Mouse (Mus musculus): Measurements from ENCODE around the gene Vgll4. TPM values are rescaled to one million over a fixed set of nuclear protein-coding genes. Genes with fewer than 3 reads are reported as not detected.

Gene Vgll4
- polyA plus RNA-seq, 1 experiment from 2014 or later, result 111 TPM

- Histone ChIP-seq H3K27me3 (ENCODE audit: insufficient read depth, low read length) (no peaks in the 10 kb centered on the region), H3K4me2 (no peak overlapping the region), H3K4me3 (ENCODE audit: low read depth, low read length) (no peak overlapping the region), H3K4me1 (ENCODE audit: insufficient read depth) (peaks cover 53% of the 10 kb centered on the region), H3K36me3 (ENCODE audit: insufficient read depth) (peaks cover 30% of the 10 kb centered on the region), H3K27ac (ENCODE audit: low read depth) (0 out of 2 replicates have a peak overlapping the region, but pooled peaks have one; percentile 43), H3K9me3 (ENCODE audit: low read depth, low read length) (no peaks in the 10 kb centered on the region), H3K9ac (no peak overlapping the region)
- 36% methylated on average over 2 of the region's 2 CpGs for WGBS
- no peak for TF ChIP-seq CTCF (IDR thresholded peaks at IDR 0.05; ENCODE audit: low read depth)
- peak; percentile 59 for DNase-seq
- no peak for ATAC-seq (ENCODE audit: insufficient read depth)
These were observed 73.5 kb downstream of the Vgll4 start for GRCm38 (mm10) chr6:114896281-114896680.

- Histone ChIP-seq H3K4me2 (no peak overlapping the region), H3K4me1 (ENCODE audit: insufficient read depth) (peaks cover 50% of the 10 kb centered on the region), H3K36me3 (ENCODE audit: insufficient read depth) (peaks cover 35% of the 10 kb centered on the region), H3K9me3 (ENCODE audit: low read depth, low read length) (no peaks in the 10 kb centered on the region), H3K4me3 (ENCODE audit: low read depth, low read length) (no peak overlapping the region), H3K9ac (no peak overlapping the region), H3K27ac (ENCODE audit: low read depth) (no peak overlapping the region; the same call in 1 of the 2 replicates), H3K27me3 (ENCODE audit: insufficient read depth, low read length) (no peaks in the 10 kb centered on the region)
- TF ChIP-seq CTCF (IDR thresholded peaks at IDR 0.05; ENCODE audit: low read depth), result no peak
- DNase-seq (no peak), ATAC-seq (ENCODE audit: insufficient read depth) (no peak)
- WGBS, result 72% methylated on average over 7 of the region's 7 CpGs
These were observed 74.6 kb downstream of the Vgll4 start for GRCm38 (mm10) chr6:114895191-114895590.

- DNase-seq, result no peak
- peak; percentile 53 for TF ChIP-seq CTCF (IDR thresholded peaks at IDR 0.05; ENCODE audit: low read depth)
- Histone ChIP-seq H3K9me3 (ENCODE audit: low read depth, low read length) (no peaks in the 10 kb centered on the region), H3K9ac (no peak overlapping the region), H3K4me3 (ENCODE audit: low read depth, low read length) (no peak overlapping the region), H3K4me1 (ENCODE audit: insufficient read depth) (peaks cover 47% of the 10 kb centered on the region), H3K36me3 (ENCODE audit: insufficient read depth) (peaks cover 36% of the 10 kb centered on the region), H3K4me2 (peak overlapping the region; percentile 25), H3K27me3 (ENCODE audit: insufficient read depth, low read length) (no peaks in the 10 kb centered on the region), H3K27ac (ENCODE audit: low read depth) (peak overlapping the region; percentile 77)
- no peak for ATAC-seq (ENCODE audit: insufficient read depth)
- whole genome bisulfite sequencing, result 39% methylated on average over 4 of the region's 4 CpGs
These were observed 75.2 kb downstream of the Vgll4 start for GRCm38 (mm10) chr6:114894548-114895106.

GRCm38 (mm10) chr6:114893427-114894209, 76.2 kb downstream of the Vgll4 start:
- ATAC-seq (ENCODE audit: insufficient read depth), result no peak

DNA sequence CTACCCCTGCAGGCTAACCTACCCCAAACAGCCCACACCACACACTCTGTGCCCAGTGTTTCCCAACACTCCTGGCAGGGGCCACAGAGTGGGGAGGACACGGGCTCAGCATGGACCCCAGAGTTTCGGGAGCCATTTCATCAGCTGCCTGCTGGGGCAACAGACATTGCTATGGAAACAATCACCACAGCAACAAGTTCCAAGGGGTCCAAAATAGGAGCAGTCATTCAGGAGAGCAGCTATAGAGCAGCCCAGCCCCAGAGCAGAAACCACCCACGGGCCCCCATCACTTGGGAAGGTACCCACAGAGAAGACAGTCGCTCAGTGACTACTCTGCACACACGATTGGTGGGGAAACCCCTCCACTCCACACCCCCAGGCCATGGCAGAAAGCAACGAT, 77.4 kb downstream of the Vgll4 start:
- no peaks in the 10 kb centered on the region for H3K9me3 ChIP-seq (ENCODE audit: low read depth, low read length)
- peaks cover 39% of the 10 kb centered on the region for H3K36me3 ChIP-seq (ENCODE audit: insufficient read depth)
- peaks cover 61% of the 10 kb centered on the region for H3K4me1 ChIP-seq (ENCODE audit: insufficient read depth)
- peak overlapping the region; percentile 80 for H3K27ac ChIP-seq (ENCODE audit: low read depth)
- no peak for TF ChIP-seq CTCF (IDR thresholded peaks at IDR 0.05; ENCODE audit: low read depth)
- H3K9ac ChIP-seq, result peak overlapping the region; percentile 29; the same call in 1 of the 2 replicates
- WGBS, result 22% methylated on average over 6 of the region's 6 CpGs
- no peaks in the 10 kb centered on the region for H3K27me3 ChIP-seq (ENCODE audit: insufficient read depth, low read length)
- peak; percentile 60 for DNase-seq
- peak overlapping the region; percentile 10; the same call in 1 of the 2 replicates for H3K4me2 ChIP-seq
- H3K4me3 ChIP-seq (ENCODE audit: low read depth, low read length), result no peak overlapping the region
- ATAC-seq (ENCODE audit: insufficient read depth), result no peak

More at GRCm38 (mm10) chr6:114893427-114894209, 76.2 kb downstream of the Vgll4 start:
- Histone ChIP-seq H3K4me1 (ENCODE audit: insufficient read depth) (peaks cover 54% of the 10 kb centered on the region), H3K4me2 (peak overlapping the region; percentile 25), H3K9ac (peak overlapping the region; percentile 33), H3K36me3 (ENCODE audit: insufficient read depth) (peaks cover 33% of the 10 kb centered on the region), H3K9me3 (ENCODE audit: low read depth, low read length) (no peaks in the 10 kb centered on the region), H3K4me3 (ENCODE audit: low read depth, low read length) (no peak overlapping the region), H3K27ac (ENCODE audit: low read depth) (peak overlapping the region; percentile 77), H3K27me3 (ENCODE audit: insufficient read depth, low read length) (no peaks in the 10 kb centered on the region)
- TF ChIP-seq CTCF (IDR thresholded peaks at IDR 0.05; ENCODE audit: low read depth), result peak; percentile 11
- WGBS, result 32% methylated on average over 20 of the region's 20 CpGs
- peak; percentile 66 for DNase-seq

DNA sequence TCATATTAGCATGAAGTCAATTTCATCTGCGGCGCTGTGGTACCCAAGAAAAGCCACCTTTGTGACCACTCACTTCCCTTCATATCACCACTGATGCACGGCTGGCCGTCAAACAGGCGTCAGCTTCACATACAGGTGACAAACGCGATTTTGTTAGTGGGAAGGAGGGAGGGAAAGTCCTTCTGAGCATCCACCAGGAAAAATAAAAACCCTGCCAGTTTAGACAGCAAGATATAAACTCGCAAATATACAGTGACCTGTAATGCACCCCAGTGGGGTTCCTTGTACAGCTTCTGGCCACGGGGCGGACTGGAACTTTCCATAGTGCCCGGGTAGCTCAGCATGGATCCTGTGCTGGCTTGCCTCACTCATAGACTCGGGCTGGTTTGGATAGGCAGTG, 78.0 kb downstream of the Vgll4 start:
- Histone ChIP-seq H3K27me3 (ENCODE audit: insufficient read depth, low read length) (no peaks in the 10 kb centered on the region), H3K9me3 (ENCODE audit: low read depth, low read length) (no peaks in the 10 kb centered on the region), H3K4me2 (no peak overlapping the region), H3K27ac (ENCODE audit: low read depth) (peak overlapping the region; percentile 80), H3K36me3 (ENCODE audit: insufficient read depth) (peaks cover 38% of the 10 kb centered on the region), H3K4me3 (ENCODE audit: low read depth, low read length) (no peak overlapping the region), H3K9ac (peak overlapping the region; percentile 29; the same call in 1 of the 2 replicates), H3K4me1 (ENCODE audit: insufficient read depth) (peaks cover 65% of the 10 kb centered on the region)
- ATAC-seq (ENCODE audit: insufficient read depth) (no peak), DNase-seq (no peak)
- 47% methylated on average over 12 of the region's 12 CpGs for WGBS
- no peak for TF ChIP-seq CTCF (IDR thresholded peaks at IDR 0.05; ENCODE audit: low read depth)

GRCm38 (mm10) chr6:114891272-114891671, 78.5 kb downstream of the Vgll4 start:
- 83% methylated on average over 12 of the region's 12 CpGs for WGBS
- peak overlapping the region; percentile 80; the same call in 1 of the 2 replicates for H3K27ac ChIP-seq (ENCODE audit: low read depth)
- H3K9ac ChIP-seq, result peak overlapping the region; percentile 20; the same call in 1 of the 2 replicates
- H3K4me1 ChIP-seq (ENCODE audit: insufficient read depth), result peaks cover 64% of the 10 kb centered on the region
- H3K4me3 ChIP-seq (ENCODE audit: low read depth, low read length), result no peak overlapping the region
- no peak for TF ChIP-seq CTCF (IDR thresholded peaks at IDR 0.05; ENCODE audit: low read depth)
- peak overlapping the region; percentile 30; the same call in 1 of the 2 replicates for H3K4me2 ChIP-seq
- H3K36me3 ChIP-seq (ENCODE audit: insufficient read depth), result peaks cover 36% of the 10 kb centered on the region
- no peaks in the 10 kb centered on the region for H3K27me3 ChIP-seq (ENCODE audit: insufficient read depth, low read length)
- ATAC-seq (ENCODE audit: insufficient read depth) (no peak), DNase-seq (no peak)
- no peaks in the 10 kb centered on the region for H3K9me3 ChIP-seq (ENCODE audit: low read depth, low read length)
